Mouse (Mus musculus) embryonic facial prominence, embryonic 14.5 days (tissue): ENCODE data around the gene Slc24a2. TPM values are rescaled to one million over a fixed set of nuclear protein-coding genes. Genes with fewer than 3 reads are reported as not detected.
A peak's percentile ranks its signal among the peaks of the same experiment; 100 is the strongest.

Source experiments
- ATAC-seq: fragments of 200-750 bp; cut with Nextera tagmentation; 2 replicates; pipeline ENCODE4 v1.8.0; 2017; ENCODE audit warnings: low read depth, moderate number of reproducible peaks, moderate TSS enrichment
- DNase-seq: peaks from one replicate; pipeline ENCODE4 v3.0.0-alpha.2; 2015; ENCODE audit warnings: low spot score
- H3K27ac ChIP-seq: fragments of 300-500 bp; sonication (generic); replicated peaks from 2 replicates; pipeline ENCODE4 v1.5.1; 2014; ENCODE audit warnings: low read depth, mild to moderate bottlenecking, low read length, moderate library complexity
- H3K27me3 ChIP-seq: fragments of 300-500 bp; sonication (generic); replicated peaks from 2 replicates; pipeline ENCODE4 v1.6.1; 2014; ENCODE audit warnings: low read length; ENCODE audit not compliant: control insufficient read depth, insufficient read depth
- H3K36me3 ChIP-seq: fragments of 300-500 bp; sonication (generic); 2 replicates; pipeline ENCODE4 v1.6.1; 2014; ENCODE audit warnings: low read length, mixed read lengths; ENCODE audit not compliant: control insufficient read depth, insufficient read depth
- H3K4me1 ChIP-seq: fragments of 300-500 bp; sonication (generic); 2 replicates; pipeline ENCODE4 v1.6.1; 2014; ENCODE audit warnings: antibody characterized with exemption, low read length; ENCODE audit not compliant: control insufficient read depth, insufficient read depth
- H3K4me2 ChIP-seq: fragments of 300-500 bp; sonication (generic); 2 replicates; pipeline ENCODE4 v1.6.1; 2014; ENCODE audit warnings: low read depth, mild to moderate bottlenecking, low read length, moderate library complexity, mixed read lengths
- H3K4me3 ChIP-seq: fragments of 300-500 bp; sonication (generic); 2 replicates; pipeline ENCODE4 v1.5.1; 2014; ENCODE audit warnings: low read depth, mild to moderate bottlenecking, low read length
- H3K9ac ChIP-seq: fragments of 300-500 bp; sonication (generic); 2 replicates; pipeline ENCODE4 v1.6.1; 2014; ENCODE audit warnings: low read depth, mild to moderate bottlenecking, low read length, moderate library complexity, mixed read lengths
- H3K9me3 ChIP-seq: fragments of 300-500 bp; sonication (generic); 2 replicates; pipeline ENCODE4 v1.6.1; 2016; ENCODE audit warnings: low read length; ENCODE audit not compliant: control insufficient read depth
- WGBS: fragments of 180-500 bp; shearing (Covaris S2); extraction: QIAGEN DNeasy Blood & Tissue Kit; methylation state at CpG from one replicate; pipeline ENCODE4 v1.1.7; 2014; 5-methylcytosine and 5-hydroxymethylcytosine counted together
- polyA plus RNA-seq: library from polyadenylated mRNA; unstranded; fragments of >200 nt; fragmentation: Nextera tagmentation; extraction: Ambion mirVana; gene quantifications from 2 replicates; pipeline ENCODE4 v1.2.1, GENCODE M21; 2014

Slc24a2 gene
- polyA plus RNA-seq, 1 experiment from 2014 or later: 0.67 TPM

- H3K9ac ChIP-seq: no peak overlapping the region
- no peak; the same call in 1 of the 2 replicates for ATAC-seq
- H3K4me3 ChIP-seq: no peak overlapping the region
- DNase-seq: peak; percentile 75
- no peaks in the 10 kb centered on the region for H3K9me3 ChIP-seq
- no peak overlapping the region for H3K27ac ChIP-seq
- no peaks in the 10 kb centered on the region for H3K36me3 ChIP-seq
- WGBS: 64% methylated on average over 5 of the region's 5 CpGs
- no peak overlapping the region for H3K4me2 ChIP-seq
- H3K27me3 ChIP-seq: no peaks in the 10 kb centered on the region
- H3K4me1 ChIP-seq: no peaks in the 10 kb centered on the region
Observed at GRCm38 (mm10) chr4:87096186-87096585, 134.1 kb downstream of the Slc24a2 start.

GRCm38 (mm10) chr4:87093612-87094011 lies 136.7 kb downstream of the Slc24a2 start:
- no peaks in the 10 kb centered on the region for H3K9me3 ChIP-seq
- DNase-seq (no peak), ATAC-seq (no peak)
- no peak overlapping the region for H3K4me3 ChIP-seq
- H3K4me1 ChIP-seq: no peaks in the 10 kb centered on the region
- WGBS: 74% methylated on average over 3 of the region's 3 CpGs
- H3K27ac ChIP-seq: no peak overlapping the region
- H3K4me2 ChIP-seq: no peak overlapping the region
- no peak overlapping the region for H3K9ac ChIP-seq
- no peaks in the 10 kb centered on the region for H3K36me3 ChIP-seq
- no peaks in the 10 kb centered on the region for H3K27me3 ChIP-seq

GRCm38 (mm10) chr4:87090841-87091240 lies 139.4 kb downstream of the Slc24a2 start:
- no peak for ATAC-seq
- Histone ChIP-seq H3K9ac (no peak overlapping the region), H3K4me1 (peaks cover 6% of the 10 kb centered on the region; the same call in 1 of the 2 replicates), H3K36me3 (no peaks in the 10 kb centered on the region), H3K4me3 (no peak overlapping the region), H3K9me3 (no peaks in the 10 kb centered on the region), H3K27me3 (no peaks in the 10 kb centered on the region), H3K27ac (no peak overlapping the region), H3K4me2 (no peak overlapping the region)
- no peak for DNase-seq

- Histone ChIP-seq H3K27ac (no peak overlapping the region), H3K4me1 (peaks cover 6% of the 10 kb centered on the region; the same call in 1 of the 2 replicates), H3K4me2 (no peak overlapping the region), H3K9ac (no peak overlapping the region), H3K9me3 (no peaks in the 10 kb centered on the region), H3K36me3 (no peaks in the 10 kb centered on the region), H3K27me3 (0 out of 2 replicates have a peak, but pooled peaks cover 2% of the 10 kb centered on the region), H3K4me3 (no peak overlapping the region)
- WGBS: 68% methylated on average over 6 of the region's 6 CpGs
- ATAC-seq (no peak), DNase-seq (no peak)
Observed at GRCm38 (mm10) chr4:87088713-87089112, 141.6 kb downstream of the Slc24a2 start.

- Histone ChIP-seq H3K9me3 (no peaks in the 10 kb centered on the region), H3K9ac (no peak overlapping the region), H3K27me3 (0 out of 2 replicates have a peak, but pooled peaks cover 2% of the 10 kb centered on the region), H3K4me1 (peaks cover 6% of the 10 kb centered on the region; the same call in 1 of the 2 replicates), H3K27ac (no peak overlapping the region), H3K36me3 (no peaks in the 10 kb centered on the region), H3K4me3 (no peak overlapping the region), H3K4me2 (no peak overlapping the region)
- DNase-seq: no peak
- WGBS: 68% methylated on average over 5 of the region's 5 CpGs
- ATAC-seq: no peak
Observed at GRCm38 (mm10) chr4:87087597-87087996, 142.7 kb downstream of the Slc24a2 start.

GRCm38 (mm10) chr4:87086933-87087577 lies 143.2 kb downstream of the Slc24a2 start:
- ATAC-seq: peak; percentile 63; the same call in 1 of the 2 replicates

GRCm38 (mm10) chr4:87081321-87081720 lies 149.0 kb downstream of the Slc24a2 start:
- Histone ChIP-seq H3K4me3 (no peak overlapping the region), H3K9ac (no peak overlapping the region), H3K4me2 (no peak overlapping the region), H3K27ac (no peak overlapping the region), H3K36me3 (no peaks in the 10 kb centered on the region), H3K27me3 (0 out of 2 replicates have a peak, but pooled peaks cover 2% of the 10 kb centered on the region), H3K4me1 (no peaks in the 10 kb centered on the region), H3K9me3 (no peaks in the 10 kb centered on the region)
- no peak for DNase-seq
- no peak for ATAC-seq
- WGBS: 84% methylated on average over 6 of the region's 6 CpGs

More at GRCm38 (mm10) chr4:87086933-87087577, 143.2 kb downstream of the Slc24a2 start:
- 31% methylated on average over 11 of the region's 11 CpGs for WGBS
- Histone ChIP-seq H3K4me1 (peaks cover 6% of the 10 kb centered on the region; the same call in 1 of the 2 replicates), H3K9ac (no peak overlapping the region), H3K9me3 (no peaks in the 10 kb centered on the region), H3K27ac (no peak overlapping the region; the same call in 1 of the 2 replicates), H3K4me2 (no peak overlapping the region), H3K36me3 (no peaks in the 10 kb centered on the region), H3K27me3 (0 out of 2 replicates have a peak, but pooled peaks cover 2% of the 10 kb centered on the region), H3K4me3 (no peak overlapping the region)
- DNase-seq: peak; percentile 82

GRCm38 (mm10) chr4:87079305-87079704 lies 151.0 kb downstream of the Slc24a2 start:
- no peaks in the 10 kb centered on the region for H3K9me3 ChIP-seq
- H3K4me2 ChIP-seq: no peak overlapping the region
- DNase-seq: no peak
- no peak overlapping the region for H3K27ac ChIP-seq
- no peak overlapping the region for H3K9ac ChIP-seq
- no peak overlapping the region for H3K4me3 ChIP-seq
- 70% methylated on average over 4 of the region's 4 CpGs for WGBS
- ATAC-seq: no peak
- no peaks in the 10 kb centered on the region for H3K36me3 ChIP-seq
- H3K4me1 ChIP-seq: no peaks in the 10 kb centered on the region
- H3K27me3 ChIP-seq: 0 out of 2 replicates have a peak, but pooled peaks cover 2% of the 10 kb centered on the region

- no peak overlapping the region for H3K4me2 ChIP-seq
- no peak overlapping the region for H3K9ac ChIP-seq
- no peaks in the 10 kb centered on the region for H3K36me3 ChIP-seq
- ATAC-seq (no peak), DNase-seq (no peak)
- H3K4me3 ChIP-seq: no peak overlapping the region
- H3K4me1 ChIP-seq: no peaks in the 10 kb centered on the region
- 29% methylated on average over 2 of the region's 2 CpGs for WGBS
- no peaks in the 10 kb centered on the region for H3K27me3 ChIP-seq
- H3K9me3 ChIP-seq: no peaks in the 10 kb centered on the region
- no peak overlapping the region for H3K27ac ChIP-seq
Observed at GRCm38 (mm10) chr4:87078726-87079125, 151.6 kb downstream of the Slc24a2 start.
